Comparison of ENCODE assay signal across 7 mouse cellular contexts in the genomic region with DNA sequence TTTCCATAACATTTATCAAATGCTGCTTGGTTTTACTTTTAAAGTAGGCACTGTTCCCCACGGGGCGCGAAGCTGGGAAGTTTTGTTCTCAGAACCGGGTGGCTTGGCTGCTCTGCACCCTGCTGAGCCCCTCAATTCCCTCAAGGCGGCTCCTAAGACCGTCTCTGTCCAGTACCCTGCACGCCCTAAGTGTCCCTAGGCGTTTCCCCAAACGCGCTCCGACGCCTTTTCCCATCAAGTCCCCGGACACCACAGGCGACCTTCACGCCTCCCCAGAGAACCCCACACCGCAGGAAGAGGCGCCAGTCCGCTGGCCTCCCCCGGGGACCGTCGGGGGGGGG. TPM values are rescaled to one million over a fixed set of nuclear protein-coding genes. Genes with fewer than 3 reads are reported as not detected.
A peak's percentile ranks its signal among the peaks of the same experiment; 100 is the strongest.
DNase-seq lines count a peak whose midpoint lies in the region; ATAC-seq and TF ChIP-seq lines count a peak whose summit lies in the region.

No protein-coding gene starts in this region.

- H3K9ac ChIP-seq in lung, postnatal 0 days (replicated peaks; ENCODE audit: low read depth) = 0 out of 2 replicates have a peak overlapping the region, but pooled peaks have one; percentile 16
- peak overlapping the region; percentile 57 for H3K9ac ChIP-seq in embryonic facial prominence, embryonic 11.5 days (replicated peaks; ENCODE audit: low read length)
- peak overlapping the region; percentile 65 for H3K9ac ChIP-seq in hindbrain, embryonic 14.5 days
- peak overlapping the region; percentile 70 for H3K9ac ChIP-seq in midbrain, embryonic 15.5 days

- no peak for TF ChIP-seq EP300 in lung, postnatal 0 days (IDR thresholded peaks at IDR 0.05)

- no peaks in the 10 kb centered on the region for H3K36me3 ChIP-seq in lung, postnatal 0 days (ENCODE audit: insufficient read depth, low read length)
- no peaks in the 10 kb centered on the region for H3K36me3 ChIP-seq in embryonic facial prominence, embryonic 11.5 days (replicated peaks; ENCODE audit: control insufficient read depth, insufficient read depth, low read depth, low read length)
- H3K36me3 ChIP-seq in hindbrain, embryonic 14.5 days (replicated peaks; ENCODE audit: control insufficient read depth, insufficient read depth) = no peaks in the 10 kb centered on the region
- no peaks in the 10 kb centered on the region for H3K36me3 ChIP-seq in midbrain, embryonic 15.5 days (replicated peaks)

- peak overlapping the region; percentile 55 for H3K4me3 ChIP-seq in lung, postnatal 0 days (ENCODE audit: low read depth, low read length)
- H3K4me3 ChIP-seq in lung, adult 2 months (replicated peaks; ENCODE audit: extremely low read depth, low read depth, low read length) = no peak overlapping the region
- peak overlapping the region; percentile 62 for H3K4me3 ChIP-seq in embryonic facial prominence, embryonic 11.5 days (ENCODE audit: low read depth, low read length)
- H3K4me3 ChIP-seq in hindbrain, embryonic 14.5 days (replicated peaks; ENCODE audit: low read length) = peak overlapping the region; percentile 72
- peak overlapping the region; percentile 87 for H3K4me3 ChIP-seq in midbrain, embryonic 15.5 days

- under 1% methylated on average over 19 of the region's 21 CpGs for WGBS in lung, postnatal 0 days
- WGBS in lung, adult 2 months = 2% methylated on average over 21 of the region's 21 CpGs
- 1% methylated on average over 15 of the region's 21 CpGs for WGBS in embryonic facial prominence, embryonic 11.5 days
- WGBS in hindbrain, embryonic 14.5 days = under 1% methylated on average over 19 of the region's 21 CpGs
- 1% methylated on average over 14 of the region's 21 CpGs for WGBS in midbrain, embryonic 15.5 days

- DNase-seq in lung, postnatal 0 days (ENCODE audit: low spot score) = peak; percentile 22
- no peak for DNase-seq in lung, adult 2 months
- no peak for DNase-seq in embryonic facial prominence, embryonic 11.5 days (ENCODE audit: low spot score)
- no peak for DNase-seq in hindbrain, embryonic 14.5 days (ENCODE audit: low spot score)
- DNase-seq in thymus, postnatal 14 days = no peak
- no peak for DNase-seq in layer of hippocampus, postnatal 36 days

- peaks cover 22% of the 10 kb centered on the region for H3K27me3 ChIP-seq in lung, postnatal 0 days (replicated peaks; ENCODE audit: insufficient read depth, low read length)
- H3K27me3 ChIP-seq in embryonic facial prominence, embryonic 11.5 days (ENCODE audit: control insufficient read depth, insufficient read depth, low read length) = peaks cover 34% of the 10 kb centered on the region
- H3K27me3 ChIP-seq in hindbrain, embryonic 14.5 days (ENCODE audit: control insufficient read depth, insufficient read depth, low read length) = peaks cover 28% of the 10 kb centered on the region
- H3K27me3 ChIP-seq in midbrain, embryonic 15.5 days (replicated peaks) = peaks cover 24% of the 10 kb centered on the region

- H3K27ac ChIP-seq in lung, postnatal 0 days (ENCODE audit: low read length) = no peak overlapping the region
- no peak overlapping the region for H3K27ac ChIP-seq in embryonic facial prominence, embryonic 11.5 days (replicated peaks; ENCODE audit: low read depth, low read length)
- H3K27ac ChIP-seq in hindbrain, embryonic 14.5 days = no peak overlapping the region
- H3K27ac ChIP-seq in midbrain, embryonic 15.5 days = no peak overlapping the region

- H3K4me1 ChIP-seq in lung, postnatal 0 days (ENCODE audit: insufficient read depth, low read depth, low read length) = peaks cover 8% of the 10 kb centered on the region; the same call in 1 of the 2 replicates
- H3K4me1 ChIP-seq in lung, adult 2 months (ENCODE audit: control insufficient read depth, insufficient read depth, low read length) = peaks cover 8% of the 10 kb centered on the region
- no peaks in the 10 kb centered on the region; the same call in 1 of the 2 replicates for H3K4me1 ChIP-seq in embryonic facial prominence, embryonic 11.5 days (ENCODE audit: control insufficient read depth, insufficient read depth, low read length)
- H3K4me1 ChIP-seq in hindbrain, embryonic 14.5 days (replicated peaks; ENCODE audit: control insufficient read depth, insufficient read depth, low read length) = peaks cover 6% of the 10 kb centered on the region; the same call in 1 of the 2 replicates
- H3K4me1 ChIP-seq in midbrain, embryonic 15.5 days = peaks cover 14% of the 10 kb centered on the region

- no peaks in the 10 kb centered on the region for H3K9me3 ChIP-seq in lung, postnatal 0 days (ENCODE audit: low read length)
- no peaks in the 10 kb centered on the region for H3K9me3 ChIP-seq in embryonic facial prominence, embryonic 11.5 days (replicated peaks; ENCODE audit: control insufficient read depth, low read length)
- no peaks in the 10 kb centered on the region for H3K9me3 ChIP-seq in hindbrain, embryonic 14.5 days (ENCODE audit: control insufficient read depth, low read length)
- H3K9me3 ChIP-seq in midbrain, embryonic 15.5 days = no peaks in the 10 kb centered on the region

- no peak for TF ChIP-seq POLR2A in lung, adult 2 months (IDR thresholded peaks at IDR 0.05; ENCODE audit: borderline replicate concordance, extremely low read depth, low read depth, low read length)

- peak; percentile 30 for ATAC-seq in lung, postnatal 0 days
- ATAC-seq in embryonic facial prominence, embryonic 11.5 days (replicated peaks; ENCODE audit: insufficient number of reproducible peaks, low FRiP score, low TSS enrichment, low read depth) = peak; percentile 46
- ATAC-seq in hindbrain, embryonic 14.5 days (ENCODE audit: low FRiP score) = peak; percentile 41; the same call in 1 of the 2 replicates
- peak; percentile 56 for ATAC-seq in midbrain, embryonic 15.5 days (replicated peaks)

- TF ChIP-seq CTCF in lung, postnatal 0 days (IDR thresholded peaks at IDR 0.05) = no peak
- TF ChIP-seq CTCF in lung, adult 2 months (IDR thresholded peaks at IDR 0.05; ENCODE audit: insufficient read depth, low read length) = no peak

- peak overlapping the region; percentile 95 for H3K4me2 ChIP-seq in lung, postnatal 0 days (replicated peaks; ENCODE audit: low read depth, low read length)
- H3K4me2 ChIP-seq in embryonic facial prominence, embryonic 11.5 days (ENCODE audit: low read depth, low read length) = peak overlapping the region; percentile 99
- peak overlapping the region; percentile 80 for H3K4me2 ChIP-seq in hindbrain, embryonic 14.5 days (replicated peaks)
- peak overlapping the region; percentile 94 for H3K4me2 ChIP-seq in midbrain, embryonic 15.5 days

RNA-seq across cellular contexts. Expression of gene Coch, which starts 0.3 kb away (rescaled TPM):
- 0.27 and 0.42 TPM in 2 replicates for polyA plus RNA-seq in lung, postnatal 0 days (2015; fragmentation: Nextera tagmentation; extraction: Ambion mirVana)
- 0.11 and 0.12 TPM in 2 replicates for polyA plus RNA-seq in lung, adult 2 months (2012; rRNA removed)
- 2.5 and 2.6 TPM in 2 replicates for polyA plus RNA-seq in embryonic facial prominence, embryonic 11.5 days (2014; fragmentation: Nextera tagmentation; extraction: Ambion mirVana)
- polyA plus RNA-seq in hindbrain, embryonic 14.5 days (2014; fragmentation: Nextera tagmentation; extraction: Ambion mirVana) = 19.1 and 25.3 TPM in 2 replicates
- 15.6 and 18.6 TPM in 2 replicates for polyA plus RNA-seq in midbrain, embryonic 15.5 days (2015; fragmentation: Nextera tagmentation; extraction: Ambion mirVana)
- total RNA-seq in layer of hippocampus, postnatal 36 days (2021) = 1 to 10 TPM; 2.9 to 4.3 TPM

Comparison
In these comparisons a context has a peak if more than half of its experiments do, and no peak if none do; other contexts are left out.
1. H3K9ac ChIP-seq: peak in every context shown above with its lines; median percentile 70 in midbrain, embryonic 15.5 days; 65 in hindbrain, embryonic 14.5 days; 57 in embryonic facial prominence, embryonic 11.5 days; 16 in lung, postnatal 0 days.